Mouse (Mus musculus) forebrain, embryonic 12.5 days (tissue): ENCODE data around the gene Trmt13. TPM values are rescaled to one million over a fixed set of nuclear protein-coding genes. Genes with fewer than 3 reads are reported as not detected.
"Not testable (repeated sequence)": the region's sequence is repeated elsewhere in the genome, so short reads cannot be mapped to it uniquely, and the experiment has no call there.

Experiments
- ATAC-seq: fragments of 200-750 bp; cut with Nextera tagmentation; 2 replicates; pipeline ENCODE4 v1.8.0; 2017; ENCODE audit warnings: moderate TSS enrichment; ENCODE audit not compliant: low FRiP score
- H3K27ac ChIP-seq: fragments of 300-500 bp; sonication (generic); 2 replicates; pipeline ENCODE4 v1.5.1; 2016; ENCODE audit warnings: mild to moderate bottlenecking
- H3K27me3 ChIP-seq: fragments of 300-500 bp; sonication (generic); 2 replicates; pipeline ENCODE4 v1.6.1; 2016; ENCODE audit warnings: mild to moderate bottlenecking
- H3K36me3 ChIP-seq: fragments of 300-500 bp; sonication (generic); replicated peaks from 2 replicates; pipeline ENCODE4 v1.6.1; 2016; ENCODE audit warnings: mild to moderate bottlenecking
- H3K4me1 ChIP-seq: fragments of 300-500 bp; sonication (generic); 2 replicates; pipeline ENCODE4 v1.6.1; 2016
- H3K4me2 ChIP-seq: fragments of 300-500 bp; sonication (generic); 2 replicates; pipeline ENCODE4 v1.6.1; 2016; ENCODE audit warnings: mild to moderate bottlenecking, moderate library complexity
- H3K4me3 ChIP-seq: fragments of 300-500 bp; sonication (generic); replicated peaks from 2 replicates; pipeline ENCODE4 v1.5.1; 2016; ENCODE audit warnings: mild to moderate bottlenecking
- H3K9ac ChIP-seq: fragments of 300-500 bp; sonication (generic); 2 replicates; pipeline ENCODE4 v1.6.1; 2016; ENCODE audit warnings: mild to moderate bottlenecking
- H3K9me3 ChIP-seq: fragments of 300-500 bp; sonication (generic); 2 replicates; pipeline ENCODE4 v1.6.1; 2016
- WGBS: fragments of 180-500 bp; shearing (Covaris S2); methylation state at CpG from one replicate; pipeline ENCODE4 v1.1.7; 2016; 5-methylcytosine and 5-hydroxymethylcytosine counted together
- polyA plus RNA-seq: library from polyadenylated mRNA; unstranded; fragments of >200 nt; fragmentation: Nextera tagmentation; extraction: Ambion mirVana; gene quantifications from 2 replicates; pipeline ENCODE4 v1.2.1, GENCODE M21; 2016

The Trmt13 gene
- 28.5 and 30.7 TPM in 2 replicates for polyA plus RNA-seq

GRCm38 (mm10) chr3:116614295-116614892 lies at the start of gene Trmt13:
TSS of gene Trmt13 (minus strand) at chr3:116614587.
- H3K36me3 ChIP-seq = peaks cover 60% of the 10 kb centered on the region
- H3K4me3 ChIP-seq = no peak within 1 kb of the TSS
- no peaks in the 10 kb centered on the region for H3K27me3 ChIP-seq
- H3K4me1 ChIP-seq = no peaks in the 10 kb centered on the region
- H3K9me3 ChIP-seq = no peaks in the 10 kb centered on the region
- no peak within 1 kb of the TSS for H3K9ac ChIP-seq
- no peak within 1 kb of the TSS for H3K27ac ChIP-seq
- no peak for ATAC-seq
- H3K4me2 ChIP-seq = no peak within 1 kb of the TSS
- 87% methylated on average over 10 of the region's 10 CpGs for WGBS

GRCm38 (mm10) chr3:116662463-116662863 lies 48.1 kb upstream of the Trmt13 start, which contains the start of gene Mfsd14a:
TSS of gene Mfsd14a (minus strand) at chr3:116662677.
- Histone ChIP-seq H3K4me3 (peak within 1 kb of the TSS; percentile 99), H3K9me3 (no peaks in the 10 kb centered on the region), H3K27ac (peak within 1 kb of the TSS; percentile 96), H3K4me2 (peak within 1 kb of the TSS; percentile 73), H3K4me1 (peaks cover 28% of the 10 kb centered on the region), H3K9ac (peak within 1 kb of the TSS; percentile 97), H3K36me3 (no peaks in the 10 kb centered on the region), H3K27me3 (no peaks in the 10 kb centered on the region)
- under 1% methylated on average over 39 of the region's 39 CpGs for WGBS
- peak; percentile 99 for ATAC-seq

DNA sequence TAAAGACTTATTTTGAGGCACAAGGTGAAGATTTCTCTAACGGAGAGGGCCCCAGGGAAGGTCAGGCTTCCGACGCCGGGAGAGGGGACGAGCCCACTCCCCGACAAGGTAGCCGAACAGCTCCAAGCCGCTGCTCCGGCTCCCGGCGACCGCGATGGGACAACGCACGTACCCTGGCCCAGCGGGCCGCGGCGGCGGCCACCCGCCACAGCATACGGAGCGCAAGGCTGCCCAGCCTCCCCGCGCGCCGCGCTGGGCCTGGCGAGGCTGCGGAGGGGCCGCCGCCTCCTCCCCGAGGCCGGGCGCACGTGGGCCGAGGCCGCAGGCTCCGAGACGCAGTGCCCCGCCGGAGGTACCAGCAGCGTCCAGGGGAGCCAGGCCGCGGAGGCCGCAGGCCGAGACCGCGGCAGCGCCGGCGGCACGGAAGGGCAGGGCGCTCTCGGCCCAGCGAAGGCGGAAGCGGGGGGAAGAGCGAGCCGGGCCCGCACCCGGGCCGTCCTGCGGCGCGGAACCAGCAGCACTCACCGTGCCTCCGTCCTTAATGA lies 47.6 kb upstream of the Trmt13 start:
- Histone ChIP-seq H3K27me3 (no peaks in the 10 kb centered on the region), H3K27ac (peak overlapping the region; percentile 96), H3K36me3 (no peaks in the 10 kb centered on the region), H3K9me3 (no peaks in the 10 kb centered on the region), H3K4me2 (peak overlapping the region; percentile 73), H3K4me3 (peak overlapping the region; percentile 99), H3K9ac (peak overlapping the region; percentile 97), H3K4me1 (peaks cover 28% of the 10 kb centered on the region)
- WGBS = under 1% methylated on average over 48 of the region's 68 CpGs
- ATAC-seq = peak; percentile 89

GRCm38 (mm10) chr3:116661288-116661869 lies 47.0 kb upstream of the Trmt13 start:
- Histone ChIP-seq H3K4me1 (peaks cover 30% of the 10 kb centered on the region), H3K27ac (peak overlapping the region; percentile 96), H3K4me2 (peak overlapping the region; percentile 73), H3K4me3 (peak overlapping the region; percentile 99), H3K9me3 (no peaks in the 10 kb centered on the region), H3K36me3 (no peaks in the 10 kb centered on the region), H3K9ac (peak overlapping the region; percentile 97), H3K27me3 (no peaks in the 10 kb centered on the region)
- 8% methylated on average over 16 of the region's 16 CpGs for WGBS
- no peak for ATAC-seq

GRCm38 (mm10) chr3:116659856-116660430 lies 45.6 kb upstream of the Trmt13 start:
- no peak for ATAC-seq
- no peak overlapping the region for H3K4me3 ChIP-seq
- no peaks in the 10 kb centered on the region for H3K27me3 ChIP-seq
- WGBS = 82% methylated on average over 13 of the region's 13 CpGs
- no peak overlapping the region for H3K9ac ChIP-seq
- no peak overlapping the region for H3K27ac ChIP-seq
- no peaks in the 10 kb centered on the region for H3K9me3 ChIP-seq
- H3K36me3 ChIP-seq = no peaks in the 10 kb centered on the region
- H3K4me1 ChIP-seq = peaks cover 30% of the 10 kb centered on the region
- H3K4me2 ChIP-seq = no peak overlapping the region; the same call in 1 of the 2 replicates

GRCm38 (mm10) chr3:116658928-116659565 lies 44.7 kb upstream of the Trmt13 start:
- no peak overlapping the region for H3K27ac ChIP-seq
- no peak overlapping the region for H3K9ac ChIP-seq
- no peaks in the 10 kb centered on the region for H3K27me3 ChIP-seq
- no peak for ATAC-seq
- H3K36me3 ChIP-seq = no peaks in the 10 kb centered on the region
- 69% methylated on average over 15 of the region's 15 CpGs for WGBS
- no peaks in the 10 kb centered on the region for H3K9me3 ChIP-seq
- no peak overlapping the region for H3K4me2 ChIP-seq
- H3K4me3 ChIP-seq = no peak overlapping the region
- H3K4me1 ChIP-seq = peaks cover 30% of the 10 kb centered on the region

- no peak for ATAC-seq
- H3K36me3 ChIP-seq = no peaks in the 10 kb centered on the region
- H3K27me3 ChIP-seq = no peaks in the 10 kb centered on the region
- H3K27ac ChIP-seq = no peak overlapping the region
- H3K4me2 ChIP-seq = no peak overlapping the region
- no peaks in the 10 kb centered on the region for H3K9me3 ChIP-seq
- H3K4me3 ChIP-seq = no peak overlapping the region
- H3K4me1 ChIP-seq = peaks cover 40% of the 10 kb centered on the region
- 82% methylated on average over 7 of the region's 7 CpGs for WGBS
- H3K9ac ChIP-seq = no peak overlapping the region
These were observed 42.0 kb upstream of the Trmt13 start for GRCm38 (mm10) chr3:116656184-116656965.

- WGBS = 91% methylated on average over 11 of the region's 11 CpGs
- not testable (repeated sequence) for H3K9ac ChIP-seq
These were observed 39.7 kb upstream of the Trmt13 start for GRCm38 (mm10) chr3:116654051-116654450.

DNA sequence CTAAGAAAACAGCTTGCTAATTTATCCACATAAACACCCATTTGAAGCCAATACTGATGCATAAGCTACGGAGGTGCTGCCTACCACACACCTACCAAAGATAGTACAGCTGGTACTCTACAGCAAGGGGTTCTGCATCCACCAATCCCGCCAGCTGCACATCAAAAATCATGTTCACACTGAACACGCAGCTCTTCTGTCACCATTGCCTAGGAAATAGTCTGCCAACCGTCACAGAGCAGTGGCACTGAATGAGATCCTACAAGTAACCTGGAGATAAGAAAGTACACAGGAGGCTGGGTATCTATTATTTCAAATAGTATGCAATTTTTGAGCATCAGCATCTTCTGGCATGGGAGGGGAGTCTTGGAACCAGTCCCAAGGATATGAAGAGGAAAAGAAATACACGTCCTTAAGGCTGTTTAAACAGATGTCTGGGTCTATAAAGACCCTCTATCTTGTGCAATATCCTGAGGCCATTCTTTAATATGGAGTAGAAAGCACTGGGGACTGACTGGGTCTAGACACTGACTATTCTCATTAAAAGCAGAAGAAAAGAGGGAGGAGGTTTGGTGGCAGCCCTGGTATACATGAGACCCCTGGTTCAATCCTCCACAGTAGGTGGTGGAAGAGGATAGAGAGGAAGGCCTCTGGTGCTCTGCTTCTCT lies 39.0 kb upstream of the Trmt13 start:
- H3K27ac ChIP-seq = no peak overlapping the region
- WGBS = 86% methylated on average over 5 of the region's 5 CpGs
- ATAC-seq = no peak
- H3K36me3 ChIP-seq = peaks cover 7% of the 10 kb centered on the region; the same call in 1 of the 2 replicates
- no peaks in the 10 kb centered on the region for H3K9me3 ChIP-seq
- no peak overlapping the region for H3K9ac ChIP-seq
- H3K27me3 ChIP-seq = no peaks in the 10 kb centered on the region
- H3K4me1 ChIP-seq = peaks cover 15% of the 10 kb centered on the region
- H3K4me3 ChIP-seq = no peak overlapping the region
- H3K4me2 ChIP-seq = no peak overlapping the region

More at GRCm38 (mm10) chr3:116654051-116654450, 39.7 kb upstream of the Trmt13 start:
- ATAC-seq, H3K9me3 ChIP-seq, H3K27ac ChIP-seq, H3K4me3 ChIP-seq, H3K4me2 ChIP-seq, H3K27me3 ChIP-seq, H3K36me3 ChIP-seq: not testable (repeated sequence)
- H3K4me1 ChIP-seq = peaks cover 19% of the 10 kb centered on the region

DNA sequence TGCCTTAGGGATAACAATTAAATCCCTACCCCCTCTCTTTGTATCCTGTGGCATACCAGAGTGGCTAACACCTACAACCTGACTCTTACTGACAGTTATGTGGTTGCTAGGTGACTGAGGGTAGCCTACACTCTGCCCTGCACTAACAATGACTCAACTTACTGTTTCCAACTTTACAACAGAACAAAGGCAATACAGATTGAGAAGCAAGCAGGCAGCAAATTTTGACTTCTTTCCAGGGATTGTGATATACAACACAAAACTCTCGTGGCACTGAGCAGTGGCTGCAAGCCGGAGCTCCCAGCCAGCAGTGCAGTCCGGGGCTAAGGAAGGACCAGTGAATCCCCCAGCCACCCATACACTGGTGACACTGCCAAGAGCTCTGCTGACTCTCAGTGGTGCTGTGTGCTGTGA lies 37.7 kb upstream of the Trmt13 start:
- 0 out of 2 replicates have a peak, but pooled peaks have one; percentile 33 for ATAC-seq
- Histone ChIP-seq H3K9ac (no peak overlapping the region), H3K4me2 (no peak overlapping the region), H3K27ac (no peak overlapping the region), H3K9me3 (no peaks in the 10 kb centered on the region), H3K36me3 (peaks cover 7% of the 10 kb centered on the region; the same call in 1 of the 2 replicates), H3K27me3 (no peaks in the 10 kb centered on the region), H3K4me1 (peaks cover 15% of the 10 kb centered on the region), H3K4me3 (no peak overlapping the region)
- 66% methylated on average over 3 of the region's 3 CpGs for WGBS

DNA sequence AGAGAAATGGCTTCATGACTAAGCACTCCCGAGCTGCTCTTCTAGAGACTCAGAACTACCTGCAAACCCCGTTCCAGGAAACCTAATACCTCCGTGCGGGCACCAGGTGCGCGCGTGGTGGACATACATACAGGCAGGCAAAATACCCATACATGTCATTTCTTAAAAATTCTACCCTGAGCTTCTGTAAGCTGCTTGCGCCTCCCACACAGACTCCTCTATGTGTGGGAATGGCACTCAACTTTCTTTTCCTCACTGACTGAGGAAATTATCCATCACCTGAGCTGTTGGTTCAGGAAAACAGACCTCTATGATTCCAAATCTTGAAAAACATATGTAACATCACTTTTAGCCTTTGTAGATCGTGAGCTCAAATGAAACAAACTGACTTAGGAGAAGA lies 36.3 kb upstream of the Trmt13 start:
- ATAC-seq = no peak
- no peak overlapping the region for H3K4me2 ChIP-seq
- H3K4me1 ChIP-seq = peaks cover 13% of the 10 kb centered on the region
- H3K9ac ChIP-seq = no peak overlapping the region
- H3K27ac ChIP-seq = no peak overlapping the region
- no peak overlapping the region for H3K4me3 ChIP-seq
- no peaks in the 10 kb centered on the region for H3K9me3 ChIP-seq
- H3K36me3 ChIP-seq = peaks cover 16% of the 10 kb centered on the region
- H3K27me3 ChIP-seq = no peaks in the 10 kb centered on the region
- WGBS = 97% methylated on average over 9 of the region's 9 CpGs
